Mouse (Mus musculus): ENCODE measurements around the gene Lyg2. TPM values are rescaled to one million over a fixed set of nuclear protein-coding genes. Genes with fewer than 3 reads are reported as not detected.
A peak's percentile ranks its signal among the peaks of the same experiment; 100 is the strongest.

The Lyg2 gene
- polyA plus RNA-seq, 1 experiment: not detected

GRCm38 (mm10) chr1:37868640-37869039 is 47.7 kb downstream of the Lyg2 start:
- H3K4me1 ChIP-seq: peaks cover 72% of the 10 kb centered on the region
- no peak; the same call in 2 of the 3 replicates for TF ChIP-seq GATA1 (IDR thresholded peaks at IDR 0.05; ENCODE audit: borderline replicate concordance, low read length)
- TF ChIP-seq FLI1 (IDR thresholded peaks at IDR 0.05; ENCODE audit: low read length): no peak
- peak overlapping the region; percentile 89 for H3K4me3 ChIP-seq (replicated peaks)
- no peaks in the 10 kb centered on the region for H3K36me3 ChIP-seq (replicated peaks; ENCODE audit: low read length)
- no peaks in the 10 kb centered on the region for H3K9me3 ChIP-seq
- H3K27me3 ChIP-seq (replicated peaks): no peaks in the 10 kb centered on the region

- H3K4me1 ChIP-seq: peaks cover 70% of the 10 kb centered on the region
These were observed 48.5 kb downstream of the Lyg2 start for GRCm38 (mm10) chr1:37867684-37868322.

DNA sequence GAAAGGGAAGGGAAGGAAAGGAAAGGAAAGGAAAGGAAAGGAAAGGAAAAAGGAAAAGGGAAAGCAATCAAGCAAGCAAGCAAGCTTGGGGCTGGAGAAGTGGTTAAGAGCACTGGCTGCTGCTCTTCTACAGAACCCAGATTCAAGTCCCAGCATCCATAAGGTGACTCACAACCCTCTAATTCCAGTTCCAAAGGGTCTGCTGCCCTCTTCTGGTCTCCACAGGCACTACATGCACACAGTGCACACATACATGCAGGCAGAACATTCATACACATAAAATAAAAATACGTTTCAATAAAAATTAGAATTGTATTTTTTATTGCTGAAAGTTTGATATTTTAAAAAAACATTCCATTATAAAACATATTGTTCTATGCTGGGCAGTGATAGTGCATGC is 49.2 kb downstream of the Lyg2 start:
- Histone ChIP-seq H3K36me3 (replicated peaks; ENCODE audit: low read length) (no peaks in the 10 kb centered on the region), H3K4me3 (replicated peaks) (no peak overlapping the region), H3K27me3 (replicated peaks) (no peaks in the 10 kb centered on the region), H3K4me1 (peaks cover 62% of the 10 kb centered on the region), H3K9me3 (no peaks in the 10 kb centered on the region)
- TF ChIP-seq FLI1 (IDR thresholded peaks at IDR 0.05; ENCODE audit: low read length) (no peak), GATA1 (IDR thresholded peaks at IDR 0.05; ENCODE audit: borderline replicate concordance, low read length) (no peak)

More at GRCm38 (mm10) chr1:37867684-37868322, 48.5 kb downstream of the Lyg2 start:
- TF ChIP-seq GATA1 (IDR thresholded peaks at IDR 0.05; ENCODE audit: borderline replicate concordance, low read length) (no peak), FLI1 (IDR thresholded peaks at IDR 0.05; ENCODE audit: low read length) (no peak)
- Histone ChIP-seq H3K9me3 (no peaks in the 10 kb centered on the region), H3K27me3 (replicated peaks) (no peaks in the 10 kb centered on the region), H3K36me3 (replicated peaks; ENCODE audit: low read length) (no peaks in the 10 kb centered on the region), H3K4me3 (replicated peaks) (peak overlapping the region; percentile 53)

- no peak for TF ChIP-seq FLI1 (IDR thresholded peaks at IDR 0.05; ENCODE audit: low read length)
- no peak for TF ChIP-seq GATA1 (IDR thresholded peaks at IDR 0.05; ENCODE audit: borderline replicate concordance, low read length)
- peak within 1 kb of the TSS; percentile 92 for H3K4me3 ChIP-seq (replicated peaks)
- H3K9me3 ChIP-seq: no peaks in the 10 kb centered on the region
- no peaks in the 10 kb centered on the region for H3K27me3 ChIP-seq (replicated peaks)
- peaks cover 56% of the 10 kb centered on the region for H3K4me1 ChIP-seq
- H3K36me3 ChIP-seq (replicated peaks; ENCODE audit: low read length): no peaks in the 10 kb centered on the region
These were observed 50.0 kb downstream of the Lyg2 start, which contains the start of gene Tsga10 for GRCm38 (mm10) chr1:37866286-37866685. TSS of gene Tsga10 (minus strand) at chr1:37866429.

GRCm38 (mm10) chr1:37865401-37866215 is 50.7 kb downstream of the Lyg2 start:
- Histone ChIP-seq H3K4me1 (peaks cover 57% of the 10 kb centered on the region), H3K27me3 (replicated peaks) (no peaks in the 10 kb centered on the region), H3K4me3 (replicated peaks) (peak overlapping the region; percentile 92), H3K9me3 (no peaks in the 10 kb centered on the region), H3K36me3 (replicated peaks; ENCODE audit: low read length) (no peaks in the 10 kb centered on the region)
- no peak for TF ChIP-seq GATA1 (IDR thresholded peaks at IDR 0.05; ENCODE audit: borderline replicate concordance, low read length)
- no peak for TF ChIP-seq FLI1 (IDR thresholded peaks at IDR 0.05; ENCODE audit: low read length)

- Histone ChIP-seq H3K9me3 (no peaks in the 10 kb centered on the region), H3K27me3 (replicated peaks) (no peaks in the 10 kb centered on the region), H3K36me3 (replicated peaks; ENCODE audit: low read length) (no peaks in the 10 kb centered on the region), H3K4me3 (replicated peaks) (peak overlapping the region; percentile 92), H3K4me1 (peaks cover 56% of the 10 kb centered on the region)
- TF ChIP-seq GATA1 (IDR thresholded peaks at IDR 0.05; ENCODE audit: borderline replicate concordance, low read length) (no peak), FLI1 (IDR thresholded peaks at IDR 0.05; ENCODE audit: low read length) (0 out of 2 replicates have a peak, but pooled peaks have one; percentile 22)
These were observed 51.5 kb downstream of the Lyg2 start for GRCm38 (mm10) chr1:37864511-37865400.

Other genes starting within 250 kb of the Lyg2 start
- gene 2010300C02Rik, start 196.4 kb downstream of the Lyg2 start, polyA plus RNA-seq (2012; ENCODE audit: insufficient read depth, low replicate concordance): 10.7 and 15.7 TPM in 2 replicates
- gene Tsga10, start 50.1 kb downstream of the Lyg2 start, polyA plus RNA-seq (2012; ENCODE audit: insufficient read depth, low replicate concordance): 0.35 TPM in 1 of 2 replicates, not detected in the other
- gene Lipt1, start 44.8 kb downstream of the Lyg2 start, polyA plus RNA-seq (2012; ENCODE audit: insufficient read depth, low replicate concordance): not detected in 2 replicates
- 3.0 and 10.0 TPM in 2 replicates for gene Mitd1, start 26.1 kb downstream of the Lyg2 start, polyA plus RNA-seq (2012; ENCODE audit: insufficient read depth, low replicate concordance)
- gene Mrpl30, start 26.0 kb downstream of the Lyg2 start, polyA plus RNA-seq (2012; ENCODE audit: insufficient read depth, low replicate concordance): 6.9 and 19.0 TPM in 2 replicates
- gene Lyg1, start 41.3 kb upstream of the Lyg2 start, polyA plus RNA-seq (2012; ENCODE audit: insufficient read depth, low replicate concordance): not detected in 2 replicates
- 3.2 and 4.8 TPM in 2 replicates for gene Txndc9, start 81.4 kb upstream of the Lyg2 start, polyA plus RNA-seq (2012; ENCODE audit: insufficient read depth, low replicate concordance)
- 3.5 and 69.6 TPM in 2 replicates for gene Eif5b, start 81.5 kb upstream of the Lyg2 start, polyA plus RNA-seq (2012; ENCODE audit: insufficient read depth, low replicate concordance)
- 0.59 TPM in 1 of 2 replicates, not detected in the other for gene Rev1, start 213.3 kb upstream of the Lyg2 start, polyA plus RNA-seq (2012; ENCODE audit: insufficient read depth, low replicate concordance)

All from megakaryocyte, embryonic 14.5 days (primary cell).